Mouse (Mus musculus) embryonic facial prominence, embryonic 11.5 days (tissue): Measurements from ENCODE around the gene Usb1. TPM values are rescaled to one million over a fixed set of nuclear protein-coding genes. Genes with fewer than 3 reads are reported as not detected.
A peak's percentile ranks its signal among the peaks of the same experiment; 100 is the strongest.

Experiments used
- ATAC-seq: fragments of 200-750 bp; cut with Nextera tagmentation; replicated peaks from 2 replicates; pipeline ENCODE4 v1.8.0; 2017; ENCODE audit warnings: low read depth; ENCODE audit not compliant: insufficient number of reproducible peaks, low FRiP score, low TSS enrichment
- DNase-seq: peaks from one replicate; pipeline ENCODE4 v3.0.0-alpha.2; 2015; ENCODE audit warnings: low spot score
- H3K27ac ChIP-seq: fragments of 300-500 bp; sonication (generic); replicated peaks from 2 replicates; pipeline ENCODE4 v1.5.1; 2014; ENCODE audit warnings: mild to moderate bottlenecking, low read depth, low read length, control low read depth
- H3K27me3 ChIP-seq: fragments of 300-500 bp; sonication (generic); 2 replicates; pipeline ENCODE4 v1.6.1; 2014; ENCODE audit warnings: mild to moderate bottlenecking, low read length, moderate library complexity, mixed read lengths; ENCODE audit not compliant: control insufficient read depth, insufficient read depth
- H3K36me3 ChIP-seq: fragments of 300-500 bp; sonication (generic); replicated peaks from 2 replicates; pipeline ENCODE4 v1.6.1; 2014; ENCODE audit warnings: low read depth, mild to moderate bottlenecking, low read length, moderate library complexity, mixed read lengths; ENCODE audit not compliant: control insufficient read depth, insufficient read depth
- H3K4me1 ChIP-seq: fragments of 300-500 bp; sonication (generic); 2 replicates; pipeline ENCODE4 v1.6.1; 2014; ENCODE audit warnings: low read length, mixed read lengths; ENCODE audit not compliant: control insufficient read depth, insufficient read depth
- H3K4me2 ChIP-seq: fragments of 300-500 bp; sonication (generic); 2 replicates; pipeline ENCODE4 v1.6.1; 2014; ENCODE audit warnings: low read depth, mild to moderate bottlenecking, control low read depth, low read length, moderate library complexity
- H3K4me3 ChIP-seq: fragments of 300-500 bp; sonication (generic); 2 replicates; pipeline ENCODE4 v1.5.1; 2014; ENCODE audit warnings: low read depth, low read length, control low read depth
- H3K9ac ChIP-seq: fragments of 300-500 bp; sonication (generic); replicated peaks from 2 replicates; pipeline ENCODE4 v1.6.1; 2014; ENCODE audit warnings: mild to moderate bottlenecking, control low read depth, low read length
- H3K9me3 ChIP-seq: fragments of 300-500 bp; sonication (generic); replicated peaks from 2 replicates; pipeline ENCODE4 v1.6.1; 2016; ENCODE audit warnings: mild to moderate bottlenecking, low read length, inconsistent platforms, mixed read lengths; ENCODE audit not compliant: control insufficient read depth
- WGBS: fragments of 180-500 bp; shearing (Covaris S2); extraction: QIAGEN DNeasy Blood & Tissue Kit; methylation state at CpG from one replicate; pipeline ENCODE4 v1.1.7; 2014; 5-methylcytosine and 5-hydroxymethylcytosine counted together
- polyA plus RNA-seq: library from polyadenylated mRNA; unstranded; fragments of >200 nt; fragmentation: Nextera tagmentation; extraction: Ambion mirVana; gene quantifications from 2 replicates; pipeline ENCODE4 v1.2.1, GENCODE M21; 2014

Gene Usb1
- polyA plus RNA-seq, 1 experiment from 2014 or later: 36.5 TPM

DNA sequence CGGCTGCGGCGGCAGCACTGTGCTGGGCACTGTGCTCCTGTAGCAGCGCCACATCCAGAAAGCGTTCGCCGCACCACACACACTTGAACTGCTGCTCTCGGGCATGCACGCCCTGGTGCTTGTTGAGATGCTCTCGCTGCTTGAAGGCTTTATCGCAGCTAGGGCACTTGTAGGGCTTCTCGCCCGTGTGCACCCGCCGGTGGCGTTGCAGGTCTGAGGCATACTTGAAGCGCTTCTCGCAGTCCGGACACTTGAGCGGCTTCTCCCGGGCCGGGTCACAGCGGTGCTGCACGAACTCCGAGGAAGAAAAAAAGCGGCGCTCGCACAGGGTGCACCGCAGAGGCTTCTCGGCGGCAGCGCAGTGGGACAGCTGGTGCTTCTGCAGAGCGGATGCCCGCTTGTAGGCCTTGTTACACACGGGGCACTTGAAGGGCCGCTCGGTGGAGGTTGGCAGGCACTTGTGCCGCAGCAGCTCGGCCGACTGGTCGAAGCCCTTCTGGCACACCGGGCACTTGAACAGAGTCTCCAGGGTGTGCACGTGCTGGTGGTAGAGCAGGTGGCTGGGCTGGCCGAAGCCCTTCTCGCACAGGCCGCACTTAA, 4.1 kb upstream of the Usb1 start:
- Histone ChIP-seq H3K4me1 (no peaks in the 10 kb centered on the region), H3K36me3 (peaks cover 24% of the 10 kb centered on the region)
- no peak for DNase-seq

GRCm38 (mm10) chr8:95330367-95330766, 1.7 kb upstream of the Usb1 start:
- H3K9me3 ChIP-seq: no peaks in the 10 kb centered on the region
- H3K4me2 ChIP-seq: peak overlapping the region; percentile 42
- no peak overlapping the region; the same call in 1 of the 2 replicates for H3K9ac ChIP-seq
- H3K27ac ChIP-seq: no peak overlapping the region
- WGBS: 86% methylated on average over 1 of the region's 1 CpGs
- ATAC-seq: no peak
- H3K36me3 ChIP-seq: peaks cover 24% of the 10 kb centered on the region
- H3K27me3 ChIP-seq: no peaks in the 10 kb centered on the region
- no peaks in the 10 kb centered on the region for H3K4me1 ChIP-seq
- no peak for DNase-seq
- H3K4me3 ChIP-seq: peak overlapping the region; percentile 90

More for the DNA sequence above, 4.1 kb upstream of the Usb1 start:
- Histone ChIP-seq H3K27me3 (no peaks in the 10 kb centered on the region), H3K4me2 (no peak overlapping the region), H3K4me3 (no peak overlapping the region), H3K9ac (no peak overlapping the region), H3K27ac (no peak overlapping the region), H3K9me3 (no peaks in the 10 kb centered on the region)
- ATAC-seq: no peak
- 87% methylated on average over 46 of the region's 46 CpGs for WGBS

DNA sequence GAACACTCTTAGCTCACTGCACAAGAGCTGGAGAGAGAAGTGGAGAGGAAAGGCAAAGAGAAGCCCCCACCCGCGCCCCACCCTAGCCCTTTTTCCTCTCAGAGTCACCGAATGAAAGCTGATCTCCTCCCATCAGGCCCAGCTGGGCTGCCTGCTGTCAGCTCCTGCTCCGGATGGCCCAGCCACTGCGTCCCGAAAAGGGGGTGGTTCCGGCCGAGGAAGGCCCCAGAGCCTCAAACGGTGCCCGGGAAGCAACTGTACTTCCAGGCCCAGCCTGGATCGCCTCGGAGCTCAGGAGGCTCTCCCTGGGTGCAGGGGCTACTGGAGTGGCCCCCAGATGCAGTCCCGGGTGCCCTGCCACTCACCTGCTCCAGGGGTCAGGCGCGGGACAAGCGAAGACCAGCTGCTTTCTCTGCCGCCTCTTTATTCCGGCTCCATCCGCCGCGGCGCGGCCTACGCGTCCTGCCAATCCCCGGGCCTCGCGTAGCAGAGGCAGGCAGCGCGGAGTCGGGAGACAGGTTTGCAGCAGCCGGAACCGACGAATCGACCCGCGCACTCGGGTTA, 846 bp upstream of the Usb1 start:
- H3K36me3 ChIP-seq: peaks cover 24% of the 10 kb centered on the region
- H3K27me3 ChIP-seq: no peaks in the 10 kb centered on the region
- no peaks in the 10 kb centered on the region for H3K9me3 ChIP-seq
- H3K4me2 ChIP-seq: peak overlapping the region; percentile 42
- H3K4me3 ChIP-seq: peak overlapping the region; percentile 90
- peak overlapping the region; percentile 91 for H3K9ac ChIP-seq
- H3K4me1 ChIP-seq: no peaks in the 10 kb centered on the region
- peak; percentile 75 for DNase-seq
- ATAC-seq: peak; percentile 31
- H3K27ac ChIP-seq: peak overlapping the region; percentile 93
- WGBS: under 1% methylated on average over 38 of the region's 38 CpGs

- H3K27me3 ChIP-seq: no peaks in the 10 kb centered on the region
- no peaks in the 10 kb centered on the region for H3K4me1 ChIP-seq
- no peaks in the 10 kb centered on the region for H3K9me3 ChIP-seq
- H3K27ac ChIP-seq: peak overlapping the region; percentile 93
- WGBS: 27% methylated on average over 21 of the region's 21 CpGs
- H3K9ac ChIP-seq: peak overlapping the region; percentile 91
- H3K4me2 ChIP-seq: peak overlapping the region; percentile 42
- peak overlapping the region; percentile 90 for H3K4me3 ChIP-seq
- ATAC-seq: peak; percentile 45; the same call in 1 of the 2 replicates
- DNase-seq: no peak
- H3K36me3 ChIP-seq: peaks cover 15% of the 10 kb centered on the region
These were observed 534 bp downstream of the Usb1 start for GRCm38 (mm10) chr8:95332437-95333199.

GRCm38 (mm10) chr8:95335706-95336105, 3.6 kb downstream of the Usb1 start:
- no peak for ATAC-seq
- Histone ChIP-seq H3K4me1 (no peaks in the 10 kb centered on the region), H3K27me3 (no peaks in the 10 kb centered on the region), H3K4me3 (no peak overlapping the region), H3K9ac (no peak overlapping the region), H3K9me3 (no peaks in the 10 kb centered on the region), H3K36me3 (no peaks in the 10 kb centered on the region), H3K27ac (no peak overlapping the region), H3K4me2 (no peak overlapping the region)
- 86% methylated on average over 1 of the region's 1 CpGs for WGBS
- DNase-seq: no peak

- H3K27ac ChIP-seq: no peak overlapping the region
- H3K4me1 ChIP-seq: no peaks in the 10 kb centered on the region
- DNase-seq: no peak
- H3K4me2 ChIP-seq: no peak overlapping the region
- no peaks in the 10 kb centered on the region for H3K9me3 ChIP-seq
- H3K9ac ChIP-seq: no peak overlapping the region
- H3K27me3 ChIP-seq: no peaks in the 10 kb centered on the region
- no peak overlapping the region for H3K4me3 ChIP-seq
- ATAC-seq: no peak
- H3K36me3 ChIP-seq: no peaks in the 10 kb centered on the region
These were observed 4.3 kb downstream of the Usb1 start for GRCm38 (mm10) chr8:95336363-95336762.

DNA sequence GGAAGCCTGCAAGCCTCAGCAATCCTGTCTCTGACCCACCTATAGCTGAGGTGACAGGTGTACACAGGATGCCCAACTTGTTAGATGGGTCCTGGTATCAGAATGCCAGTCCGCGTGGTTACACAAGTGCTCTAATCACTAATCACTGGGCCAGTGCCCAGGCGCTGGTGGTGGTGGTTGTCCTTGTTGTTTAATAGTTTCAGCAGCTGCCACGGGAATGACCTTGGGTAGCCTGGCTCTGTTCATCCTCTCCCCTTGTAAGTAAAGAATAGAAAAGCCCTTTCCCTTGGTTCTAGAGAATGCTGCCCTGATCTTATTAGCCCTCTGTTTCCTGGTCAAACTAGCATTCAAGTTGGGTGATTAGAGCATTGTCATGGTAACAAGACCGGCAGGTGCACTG, 9.6 kb downstream of the Usb1 start:
- no peak for DNase-seq
- Histone ChIP-seq H3K27me3 (no peaks in the 10 kb centered on the region), H3K4me1 (no peaks in the 10 kb centered on the region), H3K9ac (no peak overlapping the region), H3K36me3 (no peaks in the 10 kb centered on the region), H3K4me2 (no peak overlapping the region), H3K4me3 (no peak overlapping the region), H3K9me3 (no peaks in the 10 kb centered on the region), H3K27ac (no peak overlapping the region)
- 67% methylated on average over 5 of the region's 5 CpGs for WGBS
- no peak for ATAC-seq

- no peak overlapping the region for H3K9ac ChIP-seq
- no peaks in the 10 kb centered on the region for H3K9me3 ChIP-seq
- ATAC-seq (no peak), DNase-seq (no peak)
- no peaks in the 10 kb centered on the region for H3K27me3 ChIP-seq
- no peak overlapping the region for H3K4me3 ChIP-seq
- H3K4me1 ChIP-seq: no peaks in the 10 kb centered on the region
- H3K27ac ChIP-seq: no peak overlapping the region
- no peaks in the 10 kb centered on the region for H3K36me3 ChIP-seq
- WGBS: 68% methylated on average over 6 of the region's 6 CpGs
- H3K4me2 ChIP-seq: no peak overlapping the region
These were observed 12.6 kb downstream of the Usb1 start for GRCm38 (mm10) chr8:95344668-95345067.
